Mouse (Mus musculus): Measurements from ENCODE around the gene Kcnq2. TPM values are rescaled to one million over a fixed set of nuclear protein-coding genes. Genes with fewer than 3 reads are reported as not detected.
A peak's percentile ranks its signal among the peaks of the same experiment; 100 is the strongest.

The Kcnq2 gene
- polyA plus RNA-seq, 1 experiment from 2014 or later = 0.05 TPM

GRCm38 (mm10) chr2:181079518-181079917, 55.6 kb downstream of the Kcnq2 start:
- DNase-seq (no peak), ATAC-seq (ENCODE audit: insufficient read depth) (no peak)
- Histone ChIP-seq H3K4me2 (no peak overlapping the region), H3K27ac (ENCODE audit: low read depth) (no peak overlapping the region), H3K9me3 (ENCODE audit: low read depth, low read length) (no peaks in the 10 kb centered on the region), H3K4me1 (ENCODE audit: insufficient read depth) (no peaks in the 10 kb centered on the region), H3K9ac (no peak overlapping the region), H3K27me3 (ENCODE audit: insufficient read depth, low read length) (no peaks in the 10 kb centered on the region), H3K36me3 (ENCODE audit: insufficient read depth) (no peaks in the 10 kb centered on the region), H3K4me3 (ENCODE audit: low read depth, low read length) (no peak overlapping the region)
- TF ChIP-seq CTCF (IDR thresholded peaks at IDR 0.05; ENCODE audit: low read depth) = no peak
- 91% methylated on average over 2 of the region's 2 CpGs for WGBS

GRCm38 (mm10) chr2:181078908-181079307, 56.2 kb downstream of the Kcnq2 start:
- no peak for TF ChIP-seq CTCF (IDR thresholded peaks at IDR 0.05; ENCODE audit: low read depth)
- no peak overlapping the region for H3K4me3 ChIP-seq (ENCODE audit: low read depth, low read length)
- no peak overlapping the region for H3K4me2 ChIP-seq
- no peaks in the 10 kb centered on the region for H3K4me1 ChIP-seq (ENCODE audit: insufficient read depth)
- no peak overlapping the region for H3K9ac ChIP-seq
- no peak for DNase-seq
- 75% methylated on average over 2 of the region's 2 CpGs for WGBS
- H3K27me3 ChIP-seq (ENCODE audit: insufficient read depth, low read length) = no peaks in the 10 kb centered on the region
- no peaks in the 10 kb centered on the region for H3K36me3 ChIP-seq (ENCODE audit: insufficient read depth)
- H3K9me3 ChIP-seq (ENCODE audit: low read depth, low read length) = no peaks in the 10 kb centered on the region
- ATAC-seq (ENCODE audit: insufficient read depth) = no peak
- H3K27ac ChIP-seq (ENCODE audit: low read depth) = no peak overlapping the region

GRCm38 (mm10) chr2:181075501-181075900, 59.6 kb downstream of the Kcnq2 start:
- ATAC-seq (ENCODE audit: insufficient read depth) = no peak

GRCm38 (mm10) chr2:181072403-181072714, 62.7 kb downstream of the Kcnq2 start:
- H3K9me3 ChIP-seq (ENCODE audit: low read depth, low read length) = no peaks in the 10 kb centered on the region
- H3K4me3 ChIP-seq (ENCODE audit: low read depth, low read length) = no peak overlapping the region
- no peaks in the 10 kb centered on the region for H3K36me3 ChIP-seq (ENCODE audit: insufficient read depth)
- no peak overlapping the region for H3K4me2 ChIP-seq
- DNase-seq = no peak
- H3K4me1 ChIP-seq (ENCODE audit: insufficient read depth) = no peaks in the 10 kb centered on the region
- no peak overlapping the region for H3K9ac ChIP-seq
- no peak; the same call in 1 of the 2 replicates for ATAC-seq (ENCODE audit: insufficient read depth)
- no peak overlapping the region for H3K27ac ChIP-seq (ENCODE audit: low read depth)
- 0% methylated on average over 1 of the region's 1 CpGs for WGBS
- no peaks in the 10 kb centered on the region for H3K27me3 ChIP-seq (ENCODE audit: insufficient read depth, low read length)
- no peak for TF ChIP-seq CTCF (IDR thresholded peaks at IDR 0.05; ENCODE audit: low read depth)

More at GRCm38 (mm10) chr2:181075501-181075900, 59.6 kb downstream of the Kcnq2 start:
- TF ChIP-seq CTCF (IDR thresholded peaks at IDR 0.05; ENCODE audit: low read depth) = no peak
- Histone ChIP-seq H3K36me3 (ENCODE audit: insufficient read depth) (no peaks in the 10 kb centered on the region), H3K4me3 (ENCODE audit: low read depth, low read length) (no peak overlapping the region), H3K4me1 (ENCODE audit: insufficient read depth) (no peaks in the 10 kb centered on the region), H3K27ac (ENCODE audit: low read depth) (no peak overlapping the region), H3K4me2 (no peak overlapping the region), H3K9ac (no peak overlapping the region), H3K9me3 (ENCODE audit: low read depth, low read length) (no peaks in the 10 kb centered on the region), H3K27me3 (ENCODE audit: insufficient read depth, low read length) (no peaks in the 10 kb centered on the region)
- 83% methylated on average over 12 of the region's 12 CpGs for WGBS
- no peak for DNase-seq

GRCm38 (mm10) chr2:181071706-181072402, 63.2 kb downstream of the Kcnq2 start:
- H3K27me3 ChIP-seq (ENCODE audit: insufficient read depth, low read length) = no peaks in the 10 kb centered on the region
- H3K27ac ChIP-seq (ENCODE audit: low read depth) = no peak overlapping the region
- H3K9me3 ChIP-seq (ENCODE audit: low read depth, low read length) = no peaks in the 10 kb centered on the region
- H3K36me3 ChIP-seq (ENCODE audit: insufficient read depth) = no peaks in the 10 kb centered on the region
- peak; percentile 92 for TF ChIP-seq CTCF (IDR thresholded peaks at IDR 0.05; ENCODE audit: low read depth)
- H3K9ac ChIP-seq = no peak overlapping the region
- ATAC-seq (ENCODE audit: insufficient read depth) (peak; percentile 56), DNase-seq (peak; percentile 90)
- no peaks in the 10 kb centered on the region for H3K4me1 ChIP-seq (ENCODE audit: insufficient read depth)
- WGBS = 59% methylated on average over 7 of the region's 7 CpGs
- no peak overlapping the region for H3K4me2 ChIP-seq
- no peak overlapping the region for H3K4me3 ChIP-seq (ENCODE audit: low read depth, low read length)

- Histone ChIP-seq H3K36me3 (ENCODE audit: insufficient read depth) (no peaks in the 10 kb centered on the region), H3K9me3 (ENCODE audit: low read depth, low read length) (no peaks in the 10 kb centered on the region), H3K4me3 (ENCODE audit: low read depth, low read length) (no peak overlapping the region), H3K4me2 (no peak overlapping the region), H3K27me3 (ENCODE audit: insufficient read depth, low read length) (no peaks in the 10 kb centered on the region), H3K4me1 (ENCODE audit: insufficient read depth) (no peaks in the 10 kb centered on the region), H3K27ac (ENCODE audit: low read depth) (no peak overlapping the region), H3K9ac (no peak overlapping the region)
- 23% methylated on average over 7 of the region's 7 CpGs for WGBS
- DNase-seq = no peak
- no peak for ATAC-seq (ENCODE audit: insufficient read depth)
- TF ChIP-seq CTCF (IDR thresholded peaks at IDR 0.05; ENCODE audit: low read depth) = no peak
Measured at GRCm38 (mm10) chr2:181070136-181070535, 65.0 kb downstream of the Kcnq2 start.

GRCm38 (mm10) chr2:181068499-181068898, 66.6 kb downstream of the Kcnq2 start:
- no peak overlapping the region for H3K4me2 ChIP-seq
- no peaks in the 10 kb centered on the region for H3K36me3 ChIP-seq (ENCODE audit: insufficient read depth)
- ATAC-seq (ENCODE audit: insufficient read depth) (no peak), DNase-seq (no peak)
- H3K4me1 ChIP-seq (ENCODE audit: insufficient read depth) = no peaks in the 10 kb centered on the region
- no peak for TF ChIP-seq CTCF (IDR thresholded peaks at IDR 0.05; ENCODE audit: low read depth)
- 65% methylated on average over 5 of the region's 5 CpGs for WGBS
- H3K27ac ChIP-seq (ENCODE audit: low read depth) = no peak overlapping the region
- H3K9ac ChIP-seq = no peak overlapping the region
- H3K27me3 ChIP-seq (ENCODE audit: insufficient read depth, low read length) = no peaks in the 10 kb centered on the region
- no peaks in the 10 kb centered on the region for H3K9me3 ChIP-seq (ENCODE audit: low read depth, low read length)
- no peak overlapping the region for H3K4me3 ChIP-seq (ENCODE audit: low read depth, low read length)
